Mouse (Mus musculus) limb, embryonic 11.5 days (tissue): ENCODE measurements around the gene Opcml. TPM values are rescaled to one million over a fixed set of nuclear protein-coding genes. Genes with fewer than 3 reads are reported as not detected.

ENCODE experiments used
- ATAC-seq: fragments of 200-750 bp; cut with Nextera tagmentation; 2 replicates; pipeline ENCODE4 v1.8.0; 2017; ENCODE audit warnings: low read depth; ENCODE audit not compliant: insufficient number of reproducible peaks, low FRiP score, low TSS enrichment
- DNase-seq: peaks from one replicate; pipeline ENCODE4 v3.0.0-alpha.2; 2015; ENCODE audit warnings: low spot score
- H3K27ac ChIP-seq: fragments of 300-500 bp; sonication (generic); replicated peaks from 2 replicates; pipeline ENCODE4 v1.5.1; 2014; ENCODE audit warnings: low read depth, mild to moderate bottlenecking, low read length
- H3K27me3 ChIP-seq: fragments of 300-500 bp; sonication (generic); 2 replicates; pipeline ENCODE4 v1.6.1; 2014; ENCODE audit warnings: mild to moderate bottlenecking, low read length, mixed read lengths; ENCODE audit not compliant: control insufficient read depth, insufficient read depth
- H3K36me3 ChIP-seq: fragments of 300-500 bp; sonication (generic); 2 replicates; pipeline ENCODE4 v1.6.1; 2014; ENCODE audit warnings: mild to moderate bottlenecking, low read length, moderate library complexity, mixed read lengths; ENCODE audit not compliant: control insufficient read depth, insufficient read depth
- H3K4me1 ChIP-seq: fragments of 300-500 bp; sonication (generic); 2 replicates; pipeline ENCODE4 v1.6.1; 2014; ENCODE audit warnings: low read length, mixed read lengths; ENCODE audit not compliant: control insufficient read depth, insufficient read depth
- H3K4me2 ChIP-seq: fragments of 300-500 bp; sonication (generic); 2 replicates; pipeline ENCODE4 v1.6.1; 2014; ENCODE audit warnings: low read depth, mild to moderate bottlenecking, moderate library complexity; ENCODE audit not compliant: severe bottlenecking
- H3K4me3 ChIP-seq: fragments of 300-500 bp; sonication (generic); 2 replicates; pipeline ENCODE4 v1.5.1; 2014; ENCODE audit warnings: low read depth, low read length
- H3K9ac ChIP-seq: fragments of 300-500 bp; sonication (generic); 2 replicates; pipeline ENCODE4 v1.6.1; 2014; ENCODE audit warnings: mild to moderate bottlenecking, low read length
- H3K9me3 ChIP-seq: fragments of 300-500 bp; sonication (generic); 2 replicates; pipeline ENCODE4 v1.6.1; 2016; ENCODE audit warnings: low read length; ENCODE audit not compliant: control insufficient read depth
- WGBS: fragments of 180-500 bp; shearing (Covaris S2); extraction: QIAGEN DNeasy Blood & Tissue Kit; methylation state at CpG from one replicate; pipeline ENCODE4 v1.1.7; 2014; 5-methylcytosine and 5-hydroxymethylcytosine counted together
- polyA plus RNA-seq: library from polyadenylated mRNA; unstranded; fragments of >200 nt; fragmentation: Nextera tagmentation; extraction: Ambion mirVana; gene quantifications from 2 replicates; pipeline ENCODE4 v1.2.1, GENCODE M21; 2014

Opcml gene
- polyA plus RNA-seq, 1 experiment from 2014 or later = 0.20 TPM

- WGBS = 17% methylated on average over 1 of the region's 1 CpGs
Observed at GRCm38 (mm10) chr9:28533191-28533590, 742.6 kb downstream of the Opcml start.

GRCm38 (mm10) chr9:28535006-28535405, 744.4 kb downstream of the Opcml start:
- ATAC-seq = no peak
- no peak overlapping the region for H3K27ac ChIP-seq
- no peaks in the 10 kb centered on the region for H3K4me1 ChIP-seq
- no peaks in the 10 kb centered on the region for H3K36me3 ChIP-seq
- no peaks in the 10 kb centered on the region for H3K9me3 ChIP-seq
- no peaks in the 10 kb centered on the region for H3K27me3 ChIP-seq
- H3K4me3 ChIP-seq = no peak overlapping the region
- no peak for DNase-seq
- H3K9ac ChIP-seq = no peak overlapping the region
- no peak overlapping the region for H3K4me2 ChIP-seq
- WGBS = 68% methylated on average over 4 of the region's 4 CpGs

More at GRCm38 (mm10) chr9:28533191-28533590, 742.6 kb downstream of the Opcml start:
- H3K36me3 ChIP-seq = no peaks in the 10 kb centered on the region
- H3K27me3 ChIP-seq = no peaks in the 10 kb centered on the region
- H3K4me3 ChIP-seq = no peak overlapping the region
- DNase-seq = no peak
- no peak for ATAC-seq
- no peak overlapping the region for H3K9ac ChIP-seq
- H3K4me2 ChIP-seq = no peak overlapping the region
- no peak overlapping the region for H3K27ac ChIP-seq
- no peaks in the 10 kb centered on the region for H3K9me3 ChIP-seq
- H3K4me1 ChIP-seq = no peaks in the 10 kb centered on the region

GRCm38 (mm10) chr9:28536637-28537036, 746.1 kb downstream of the Opcml start:
- H3K4me3 ChIP-seq = no peak overlapping the region
- no peak overlapping the region for H3K4me2 ChIP-seq
- DNase-seq = no peak
- no peak overlapping the region for H3K9ac ChIP-seq
- no peaks in the 10 kb centered on the region for H3K9me3 ChIP-seq
- no peak overlapping the region for H3K27ac ChIP-seq
- no peaks in the 10 kb centered on the region for H3K36me3 ChIP-seq
- 71% methylated on average over 4 of the region's 4 CpGs for WGBS
- H3K27me3 ChIP-seq = no peaks in the 10 kb centered on the region
- ATAC-seq = no peak
- no peaks in the 10 kb centered on the region for H3K4me1 ChIP-seq

GRCm38 (mm10) chr9:28548189-28548588, 757.6 kb downstream of the Opcml start:
- no peak overlapping the region for H3K4me3 ChIP-seq
- no peak for DNase-seq
- no peak overlapping the region for H3K4me2 ChIP-seq
- H3K4me1 ChIP-seq = no peaks in the 10 kb centered on the region
- H3K9ac ChIP-seq = no peak overlapping the region
- H3K9me3 ChIP-seq = no peaks in the 10 kb centered on the region
- H3K27me3 ChIP-seq = no peaks in the 10 kb centered on the region
- ATAC-seq = no peak
- H3K36me3 ChIP-seq = no peaks in the 10 kb centered on the region
- 74% methylated on average over 9 of the region's 9 CpGs for WGBS
- H3K27ac ChIP-seq = no peak overlapping the region

GRCm38 (mm10) chr9:28552387-28553182, 762.0 kb downstream of the Opcml start:
- WGBS = 88% methylated on average over 1 of the region's 1 CpGs
- H3K36me3 ChIP-seq = no peaks in the 10 kb centered on the region; the same call in 1 of the 2 replicates
- H3K27me3 ChIP-seq = no peaks in the 10 kb centered on the region
- DNase-seq (no peak), ATAC-seq (no peak)
- no peak overlapping the region for H3K9ac ChIP-seq
- H3K4me3 ChIP-seq = no peak overlapping the region
- H3K27ac ChIP-seq = no peak overlapping the region
- H3K4me1 ChIP-seq = no peaks in the 10 kb centered on the region
- no peak overlapping the region for H3K4me2 ChIP-seq
- no peaks in the 10 kb centered on the region for H3K9me3 ChIP-seq

GRCm38 (mm10) chr9:28558628-28559027, 768.1 kb downstream of the Opcml start:
- H3K36me3 ChIP-seq = no peaks in the 10 kb centered on the region

GRCm38 (mm10) chr9:28561761-28562160, 771.2 kb downstream of the Opcml start:
- H3K27me3 ChIP-seq = no peaks in the 10 kb centered on the region
- DNase-seq (no peak), ATAC-seq (no peak)
- H3K4me2 ChIP-seq = no peak overlapping the region
- H3K9me3 ChIP-seq = no peaks in the 10 kb centered on the region
- no peaks in the 10 kb centered on the region for H3K4me1 ChIP-seq
- H3K9ac ChIP-seq = no peak overlapping the region
- H3K27ac ChIP-seq = no peak overlapping the region
- no peaks in the 10 kb centered on the region for H3K36me3 ChIP-seq
- 58% methylated on average over 6 of the region's 6 CpGs for WGBS
- no peak overlapping the region for H3K4me3 ChIP-seq

More at GRCm38 (mm10) chr9:28558628-28559027, 768.1 kb downstream of the Opcml start:
- Histone ChIP-seq H3K4me2 (no peak overlapping the region), H3K9ac (no peak overlapping the region), H3K4me3 (no peak overlapping the region), H3K27ac (no peak overlapping the region), H3K9me3 (no peaks in the 10 kb centered on the region), H3K27me3 (no peaks in the 10 kb centered on the region), H3K4me1 (no peaks in the 10 kb centered on the region)
- WGBS = 89% methylated on average over 2 of the region's 2 CpGs
- no peak for DNase-seq
- ATAC-seq = no peak

- H3K27me3 ChIP-seq = no peaks in the 10 kb centered on the region
- WGBS = 40% methylated on average over 14 of the region's 14 CpGs
Observed at GRCm38 (mm10) chr9:28563066-28563683, 772.6 kb downstream of the Opcml start.

More at GRCm38 (mm10) chr9:28563066-28563683, 772.6 kb downstream of the Opcml start:
- no peaks in the 10 kb centered on the region for H3K4me1 ChIP-seq
- H3K4me2 ChIP-seq = no peak overlapping the region
- H3K27ac ChIP-seq = no peak overlapping the region
- ATAC-seq (no peak), DNase-seq (no peak)
- no peaks in the 10 kb centered on the region for H3K9me3 ChIP-seq
- H3K4me3 ChIP-seq = no peak overlapping the region
- no peak overlapping the region for H3K9ac ChIP-seq
- H3K36me3 ChIP-seq = no peaks in the 10 kb centered on the region
